Mouse (Mus musculus) C2C12 (cell line): Measurements from ENCODE around the gene Col4a4. TPM values are rescaled to one million over a fixed set of nuclear protein-coding genes. Genes with fewer than 3 reads are reported as not detected.

ENCODE experiments used
- H3K27me3 ChIP-seq: one replicate; pipeline ENCODE4 v1.6.1; 2011; ENCODE audit not compliant: control insufficient read depth, insufficient read depth, insufficient read length
- H3K36me3 ChIP-seq: one replicate; pipeline ENCODE4 v1.6.1; 2011; ENCODE audit not compliant: control insufficient read depth, insufficient read depth
- H3K4me3 ChIP-seq: one replicate; pipeline ENCODE4 v1.5.1; 2011; ENCODE audit warnings: mild to moderate bottlenecking, control low read depth; ENCODE audit not compliant: poor library complexity, insufficient read depth, severe bottlenecking
- H3K79me2 ChIP-seq: one replicate; pipeline ENCODE4 v1.6.1; 2011; ENCODE audit not compliant: control insufficient read depth, insufficient read depth
- H3K79me3 ChIP-seq: one replicate; pipeline ENCODE4 v1.6.1; 2011; ENCODE audit warnings: low read depth, control low read depth
- H3ac ChIP-seq: one replicate; pipeline ENCODE3; 2011; ENCODE audit warnings: low read depth; ENCODE audit not compliant: control insufficient read depth, insufficient read length
- CEBPB ChIP-seq: IDR thresholded peaks from one replicate; pipeline ENCODE4 v1.6.1; 2011; ENCODE audit warnings: low read depth, mild to moderate bottlenecking, control low read depth, moderate library complexity
- CTCF ChIP-seq: IDR thresholded peaks from one replicate; pipeline ENCODE4 v1.5.1; 2011; ENCODE audit not compliant: control insufficient read depth, insufficient read depth, insufficient read length
- FOSL1 ChIP-seq: IDR thresholded peaks from one replicate; pipeline ENCODE4 v1.8.0; 2011; ENCODE audit warnings: mild to moderate bottlenecking, low read length; ENCODE audit not compliant: poor library complexity, insufficient read depth, severe bottlenecking
- MAX ChIP-seq: IDR thresholded peaks from one replicate; pipeline ENCODE4 v1.6.1; 2011; ENCODE audit warnings: mild to moderate bottlenecking, control low read depth
- MYOD1 ChIP-seq: IDR thresholded peaks from one replicate; pipeline ENCODE4 v1.6.1; 2011; ENCODE audit warnings: low read depth; ENCODE audit not compliant: control insufficient read depth, insufficient read length
- MYOG ChIP-seq: IDR thresholded peaks from one replicate; pipeline ENCODE4 v1.6.1; 2011; ENCODE audit not compliant: control insufficient read depth, insufficient read length; ENCODE audit errors: extremely low read depth
- polyA plus RNA-seq: library from polyadenylated mRNA; unstranded; fragments of >200 nt; fragmentation: generic; extraction: Trizol; gene quantifications from one replicate; pipeline ENCODE4 v1.2.1, GENCODE M21; 2012; ENCODE audit warnings: missing spikeins

Gene Col4a4
- polyA plus RNA-seq, 1 experiment, result 0.02 TPM

GRCm38 (mm10) chr1:82411521-82411920 is 175.1 kb downstream of the Col4a4 start:
- Histone ChIP-seq H3K79me3 (no peaks in the 10 kb centered on the region), H3K79me2 (no peaks in the 10 kb centered on the region), H3ac (no peak overlapping the region), H3K4me3 (no peak overlapping the region), H3K36me3 (no peaks in the 10 kb centered on the region), H3K27me3 (no peaks in the 10 kb centered on the region)
- TF ChIP-seq FOSL1 (no peak), CTCF (no peak)

GRCm38 (mm10) chr1:82410548-82410947 is 176.1 kb downstream of the Col4a4 start:
- H3K79me3 ChIP-seq, result no peaks in the 10 kb centered on the region
- H3K79me2 ChIP-seq, result no peaks in the 10 kb centered on the region
- H3K36me3 ChIP-seq, result no peaks in the 10 kb centered on the region
- no peak overlapping the region for H3ac ChIP-seq
- no peaks in the 10 kb centered on the region for H3K27me3 ChIP-seq
- no peak for TF ChIP-seq MYOD1
- H3K4me3 ChIP-seq, result no peak overlapping the region

- Histone ChIP-seq H3K79me2 (no peaks in the 10 kb centered on the region), H3ac (no peak overlapping the region), H3K27me3 (no peaks in the 10 kb centered on the region), H3K79me3 (no peaks in the 10 kb centered on the region), H3K4me3 (no peak overlapping the region), H3K36me3 (no peaks in the 10 kb centered on the region)
- no peak for TF ChIP-seq FOSL1
- no peak for TF ChIP-seq MYOG
- no peak for TF ChIP-seq MAX
- TF ChIP-seq CEBPB, result no peak
- TF ChIP-seq MYOD1, result no peak
These were observed 177.4 kb downstream of the Col4a4 start for GRCm38 (mm10) chr1:82409271-82409670.

GRCm38 (mm10) chr1:82407786-82408185 is 178.9 kb downstream of the Col4a4 start:
- Histone ChIP-seq H3ac (no peak overlapping the region), H3K27me3 (no peaks in the 10 kb centered on the region), H3K79me3 (no peaks in the 10 kb centered on the region), H3K79me2 (no peaks in the 10 kb centered on the region), H3K36me3 (no peaks in the 10 kb centered on the region), H3K4me3 (no peak overlapping the region)
- TF ChIP-seq CEBPB (no peak), MAX (no peak), FOSL1 (no peak)

Other genes starting within 250 kb of the Col4a4 start
- 0.01 TPM for gene Col4a3, start 72 bp upstream of the Col4a4 start, polyA plus RNA-seq
- 80.6 TPM for gene Mff, start 138.0 kb upstream of the Col4a4 start, polyA plus RNA-seq
- gene Tm4sf20, start 181.6 kb upstream of the Col4a4 start, polyA plus RNA-seq, result not detected
- not detected for gene Gm47791, start 184.4 kb upstream of the Col4a4 start, polyA plus RNA-seq